Mouse (Mus musculus) E14TG2a.4 (cell line): ENCODE measurements around the gene Dhps.

Experiments used
- CTCF ChIP-seq: conservative IDR thresholded peaks from 2 replicates; pipeline ENCODE4 v1.5.1; 2014; ENCODE audit warnings: low read length
- NANOG ChIP-seq: IDR thresholded peaks from 2 replicates; pipeline ENCODE4 v1.6.1; 2014; ENCODE audit warnings: borderline replicate concordance, low read length, mixed read lengths

GRCm38 (mm10) chr8:85119052-85119981 is 47.8 kb downstream of the Dhps start:
- TF ChIP-seq CTCF, result no peak
- no peak for TF ChIP-seq NANOG
